Mouse (Mus musculus) gastrocnemius, adult 18-20 months (tissue): Measurements from ENCODE around the gene Rap1b. TPM values are rescaled to one million over a fixed set of nuclear protein-coding genes. Genes with fewer than 3 reads are reported as not detected.

Experiments used
- DNase-seq: peaks from one replicate; pipeline ENCODE4 v3.0.0; 2021; ENCODE audit warnings: low spot score
- total RNA-seq, 2 experiments: library from RNA; stranded (reverse); gene quantifications; 2 replicates each; pipeline ENCODE4 v1.2.3; 2021

The Rap1b gene
- total RNA-seq, 2 experiments from 2014 or later, result 18.7 to 24.9 TPM

- no peak for DNase-seq
These were observed 22.5 kb downstream of the Rap1b start for GRCm38 (mm10) chr10:117823321-117823720.

- DNase-seq, result no peak
These were observed 27.2 kb downstream of the Rap1b start for GRCm38 (mm10) chr10:117818600-117818999.

- DNase-seq, result no peak
These were observed 29.1 kb downstream of the Rap1b start for GRCm38 (mm10) chr10:117816721-117817120.

GRCm38 (mm10) chr10:117812501-117812900 lies 33.3 kb downstream of the Rap1b start:
- no peak for DNase-seq

- DNase-seq, result no peak
These were observed 34.3 kb downstream of the Rap1b start for GRCm38 (mm10) chr10:117811555-117811954.

- DNase-seq, result no peak
These were observed 35.3 kb downstream of the Rap1b start for GRCm38 (mm10) chr10:117810506-117810905.

GRCm38 (mm10) chr10:117808068-117808467 lies 37.8 kb downstream of the Rap1b start:
- DNase-seq, result no peak

- DNase-seq, result no peak
These were observed 39.9 kb downstream of the Rap1b start for GRCm38 (mm10) chr10:117805919-117806318.

- no peak for DNase-seq
These were observed 41.7 kb downstream of the Rap1b start for GRCm38 (mm10) chr10:117803870-117804850.

- DNase-seq, result no peak
These were observed 43.9 kb downstream of the Rap1b start for GRCm38 (mm10) chr10:117801886-117802285.

GRCm38 (mm10) chr10:117799806-117800205 lies 46.0 kb downstream of the Rap1b start:
- DNase-seq, result no peak

GRCm38 (mm10) chr10:117798436-117799035 lies 47.3 kb downstream of the Rap1b start:
- DNase-seq, result no peak

GRCm38 (mm10) chr10:117797684-117798083 lies 48.2 kb downstream of the Rap1b start:
- no peak for DNase-seq

- no peak for DNase-seq
These were observed 48.7 kb downstream of the Rap1b start for GRCm38 (mm10) chr10:117797106-117797505.

GRCm38 (mm10) chr10:117796181-117796580 lies 49.7 kb downstream of the Rap1b start:
- DNase-seq, result no peak

GRCm38 (mm10) chr10:117795206-117795605 lies 50.6 kb downstream of the Rap1b start:
- DNase-seq, result no peak

GRCm38 (mm10) chr10:117793436-117794030 lies 52.3 kb downstream of the Rap1b start:
- no peak for DNase-seq

- DNase-seq, result peak; percentile 100
These were observed 53.4 kb downstream of the Rap1b start, which contains the start of gene Nup107 for GRCm38 (mm10) chr10:117792141-117793091. Nup107 (minus strand) TSS chr10:117792705.

- DNase-seq, result no peak
These were observed 54.7 kb downstream of the Rap1b start for GRCm38 (mm10) chr10:117791171-117791470.

- no peak for DNase-seq
These were observed 55.2 kb downstream of the Rap1b start for GRCm38 (mm10) chr10:117790421-117791170.
